Mouse (Mus musculus) liver, adult 2 months (tissue): Measurements from ENCODE around the gene Psmb11. TPM values are rescaled to one million over a fixed set of nuclear protein-coding genes. Genes with fewer than 3 reads are reported as not detected.
A peak's percentile ranks its signal among the peaks of the same experiment; 100 is the strongest.
"Not testable (repeated sequence)": the region's sequence is repeated elsewhere in the genome, so short reads cannot be mapped to it uniquely, and the experiment has no call there.

Experiments used
- DNase-seq: peaks from one replicate; pipeline ENCODE4 v3.0.0-alpha.2; 2011; ENCODE audit warnings: low read depth, low spot score; ENCODE audit errors: extremely low read depth
- H3K27ac ChIP-seq: fragments of 200-500 bp; replicated peaks from 2 replicates; pipeline ENCODE4 v1.5.1; 2012; ENCODE audit warnings: low read depth, mild to moderate bottlenecking, control low read depth, inconsistent platforms, low read length; ENCODE audit not compliant: insufficient read depth
- H3K27me3 ChIP-seq: fragments of 200-500 bp; 2 replicates; pipeline ENCODE4 v1.6.1; 2012; ENCODE audit warnings: mild to moderate bottlenecking, moderate library complexity, low read length, inconsistent platforms; ENCODE audit not compliant: control insufficient read depth, insufficient read depth
- H3K36me3 ChIP-seq: fragments of 200-500 bp; 2 replicates; pipeline ENCODE4 v1.6.1; 2012; ENCODE audit warnings: low read length, inconsistent platforms; ENCODE audit not compliant: control insufficient read depth, insufficient read depth
- H3K4me1 ChIP-seq: fragments of 200-500 bp; 2 replicates; pipeline ENCODE4 v1.6.1; 2011; ENCODE audit warnings: low read length; ENCODE audit not compliant: control insufficient read depth, insufficient read depth
- H3K4me3 ChIP-seq: fragments of 200-500 bp; 2 replicates; pipeline ENCODE4 v1.5.1; 2011; ENCODE audit warnings: low read depth, mild to moderate bottlenecking, control low read depth, low read length, moderate library complexity; ENCODE audit not compliant: insufficient read depth
- H3K79me2 ChIP-seq: fragments of 200-500 bp; 2 replicates; pipeline ENCODE4 v1.6.1; 2012; ENCODE audit warnings: inconsistent platforms, mild to moderate bottlenecking, low read length, moderate library complexity; ENCODE audit not compliant: control insufficient read depth, insufficient read depth
- H3K9ac ChIP-seq: fragments of 200-500 bp; 2 replicates; pipeline ENCODE4 v1.6.1; 2012; ENCODE audit warnings: low read depth, mild to moderate bottlenecking, control low read depth, inconsistent platforms, low read length
- CTCF ChIP-seq: fragments of 200-500 bp; IDR thresholded peaks from 2 replicates; pipeline ENCODE4 v1.5.1; 2011; ENCODE audit warnings: low read depth, low read length, control low read depth
- POLR2A ChIP-seq: fragments of 200-500 bp; IDR thresholded peaks from 2 replicates; pipeline ENCODE4 v1.6.1; 2011; ENCODE audit warnings: low read length, control low read depth; ENCODE audit not compliant: insufficient read depth; ENCODE audit errors: extremely low read depth
- WGBS: fragments of 180-500 bp; shearing (Covaris S2); methylation state at CpG from one replicate; pipeline ENCODE4 v1.1.7; 2018; 5-methylcytosine and 5-hydroxymethylcytosine counted together
- polyA plus RNA-seq: library from polyadenylated mRNA; depleted of rRNA; stranded (reverse); fragments of >200 nt; gene quantifications from 2 replicates; pipeline ENCODE4 v1.2.3, GENCODE M21; 2012
- total RNA-seq: library from RNA; depleted of rRNA; stranded (reverse); fragments of >200 nt; gene quantifications from 2 replicates; pipeline ENCODE4 v1.2.3, GENCODE M21; 2014

Psmb11 gene
- total and polyA plus RNA-seq, 2 experiments = not detected

DNA sequence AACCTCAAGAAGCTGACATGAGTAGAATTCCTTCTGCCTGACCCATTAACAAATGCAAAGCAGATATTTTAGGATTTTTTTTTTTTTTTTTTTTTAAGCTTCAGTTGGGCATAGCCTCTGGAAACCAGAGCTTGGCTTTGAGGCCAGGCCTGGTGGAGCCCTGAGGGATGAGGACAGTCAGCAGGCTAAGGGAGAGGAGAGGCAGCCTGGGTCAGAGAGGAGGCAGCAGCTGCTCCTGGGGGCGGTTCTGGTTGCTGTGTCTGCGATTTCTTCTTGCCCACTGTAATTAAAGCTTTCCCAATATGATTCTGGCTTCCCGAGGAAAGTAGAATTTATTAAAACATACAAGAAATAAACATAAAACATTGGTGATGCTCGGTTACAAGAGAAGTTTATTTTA, 12.0 kb upstream of the Psmb11 start:
- DNase-seq = no peak
- Histone ChIP-seq H3K4me1 (peaks cover 2% of the 10 kb centered on the region; the same call in 1 of the 2 replicates), H3K36me3 (peaks cover 5% of the 10 kb centered on the region; the same call in 1 of the 2 replicates), H3K4me3 (no peak overlapping the region), H3K79me2 (no peaks in the 10 kb centered on the region), H3K27me3 (no peaks in the 10 kb centered on the region), H3K27ac (no peak overlapping the region), H3K9ac (no peak overlapping the region)
- WGBS = 71% methylated on average over 4 of the region's 4 CpGs
- no peak for TF ChIP-seq CTCF
- TF ChIP-seq POLR2A = no peak

DNA sequence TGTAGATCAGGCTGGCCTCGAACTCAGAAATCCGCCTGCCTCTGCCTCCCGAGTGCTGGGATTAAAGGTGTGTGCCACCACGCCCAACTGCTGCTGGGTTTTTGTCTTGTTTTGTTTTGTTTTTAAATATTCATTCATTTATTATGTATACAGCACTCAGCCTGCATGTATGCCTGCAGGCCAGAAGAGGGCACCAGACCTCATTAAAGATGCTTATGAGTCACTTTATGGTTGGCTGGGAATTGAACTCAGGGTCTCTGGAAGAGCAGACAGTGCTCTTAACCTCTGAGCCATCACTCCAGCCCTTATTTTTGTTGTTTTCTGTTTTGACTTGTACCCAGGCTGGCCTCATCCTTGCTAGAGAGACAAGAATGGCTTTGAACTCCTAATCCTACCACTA, 11.3 kb upstream of the Psmb11 start:
- TF ChIP-seq CTCF (peak; percentile 57; the same call in 1 of the 2 replicates), POLR2A (no peak)
- peak; percentile 25 for DNase-seq
- peaks cover 7% of the 10 kb centered on the region for H3K36me3 ChIP-seq
- H3K9ac ChIP-seq = no peak overlapping the region
- H3K79me2 ChIP-seq = no peaks in the 10 kb centered on the region
- H3K27ac ChIP-seq = no peak overlapping the region
- H3K27me3 ChIP-seq = no peaks in the 10 kb centered on the region
- 78% methylated on average over 4 of the region's 4 CpGs for WGBS
- no peak overlapping the region for H3K4me3 ChIP-seq
- peaks cover 2% of the 10 kb centered on the region; the same call in 1 of the 2 replicates for H3K4me1 ChIP-seq

DNA sequence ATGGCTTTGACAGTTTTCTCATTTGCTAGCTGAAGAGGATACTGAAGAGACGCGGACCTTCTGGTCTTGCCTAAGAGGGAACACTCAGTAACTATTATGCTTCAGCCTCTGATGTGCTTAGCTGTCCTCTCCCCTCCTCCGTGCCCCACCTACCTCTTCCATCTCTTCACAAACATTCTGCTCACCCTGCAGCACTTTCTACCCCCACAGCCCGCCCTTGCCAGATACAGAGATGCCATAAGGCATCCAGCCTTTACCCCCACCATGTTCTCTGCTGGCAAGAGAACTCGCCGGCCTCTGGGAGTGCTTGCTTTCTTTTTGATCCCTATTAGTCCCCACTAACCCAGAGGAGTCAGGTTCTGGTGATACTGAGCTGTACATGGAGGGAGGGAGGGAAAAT, 10.6 kb upstream of the Psmb11 start:
- peaks cover 13% of the 10 kb centered on the region for H3K36me3 ChIP-seq
- WGBS = 88% methylated on average over 6 of the region's 6 CpGs
- H3K27me3 ChIP-seq = no peaks in the 10 kb centered on the region
- no peak for TF ChIP-seq POLR2A
- TF ChIP-seq CTCF = no peak
- H3K4me1 ChIP-seq = no peaks in the 10 kb centered on the region
- H3K79me2 ChIP-seq = no peaks in the 10 kb centered on the region
- no peak overlapping the region for H3K27ac ChIP-seq
- H3K4me3 ChIP-seq = no peak overlapping the region
- H3K9ac ChIP-seq = no peak overlapping the region
- no peak for DNase-seq

DNA sequence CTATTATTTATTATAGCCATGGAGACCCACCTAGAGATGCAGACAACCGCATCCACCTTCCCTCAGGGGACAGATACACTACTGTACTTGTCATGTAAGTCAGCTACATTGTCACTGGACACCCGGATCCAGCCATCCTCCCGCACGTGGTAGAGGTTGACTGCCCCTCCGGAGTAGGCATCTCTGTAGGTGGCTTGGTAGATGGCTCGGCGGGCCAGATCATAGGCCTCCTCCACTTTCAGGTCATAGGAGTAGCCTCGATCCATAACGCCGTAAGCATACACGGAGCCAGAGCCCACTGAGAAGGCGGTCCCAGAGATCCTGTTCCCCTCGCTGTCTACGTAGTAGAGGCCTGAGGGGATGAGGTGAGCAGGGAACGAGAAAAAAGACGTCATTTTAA, 7.1 kb upstream of the Psmb11 start:
- 91% methylated on average over 16 of the region's 16 CpGs for WGBS
- H3K4me3 ChIP-seq = not testable (repeated sequence)

DNA sequence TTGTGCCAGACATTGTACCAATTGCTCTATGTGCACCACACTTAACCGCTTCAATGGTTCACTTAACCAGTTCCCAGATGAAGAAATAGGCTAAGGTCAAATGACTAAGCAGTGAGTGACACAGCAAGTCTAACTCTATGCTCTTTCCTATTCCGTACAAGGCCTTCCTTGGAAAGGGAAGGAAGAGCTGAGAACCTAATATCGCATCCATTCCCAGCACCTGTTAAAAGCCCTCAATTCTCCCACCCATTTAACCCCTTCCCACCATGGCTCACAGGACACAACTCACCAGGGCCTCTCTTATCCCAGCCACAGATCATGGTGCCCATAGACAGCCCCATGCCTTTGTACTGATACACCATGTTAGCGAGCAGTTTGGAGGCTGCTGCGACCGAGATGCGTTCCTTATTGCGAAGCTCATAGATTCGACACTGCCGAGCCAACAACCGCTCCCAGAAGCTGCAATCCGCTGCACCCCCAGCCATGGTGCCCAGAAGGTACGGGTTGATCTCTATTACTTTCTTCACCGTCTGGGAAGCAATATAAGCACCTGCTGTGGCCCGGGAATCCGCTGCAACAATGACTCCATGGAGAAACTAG, 4.9 kb upstream of the Psmb11 start:
- Histone ChIP-seq H3K4me1 (peaks cover 3% of the 10 kb centered on the region), H3K9ac (no peak overlapping the region), H3K79me2 (peaks cover 4% of the 10 kb centered on the region; the same call in 1 of the 2 replicates), H3K36me3 (peaks cover 13% of the 10 kb centered on the region), H3K4me3 (no peak overlapping the region), H3K27ac (no peak overlapping the region), H3K27me3 (no peaks in the 10 kb centered on the region)
- TF ChIP-seq POLR2A = no peak
- TF ChIP-seq CTCF = no peak
- WGBS = 92% methylated on average over 16 of the region's 16 CpGs
- peak; percentile 49 for DNase-seq

More for the DNA sequence above, 7.1 kb upstream of the Psmb11 start:
- H3K27ac ChIP-seq, H3K27me3 ChIP-seq, H3K9ac ChIP-seq, DNase-seq, H3K4me1 ChIP-seq, H3K79me2 ChIP-seq: not testable (repeated sequence)
- peaks cover 13% of the 10 kb centered on the region for H3K36me3 ChIP-seq

DNA sequence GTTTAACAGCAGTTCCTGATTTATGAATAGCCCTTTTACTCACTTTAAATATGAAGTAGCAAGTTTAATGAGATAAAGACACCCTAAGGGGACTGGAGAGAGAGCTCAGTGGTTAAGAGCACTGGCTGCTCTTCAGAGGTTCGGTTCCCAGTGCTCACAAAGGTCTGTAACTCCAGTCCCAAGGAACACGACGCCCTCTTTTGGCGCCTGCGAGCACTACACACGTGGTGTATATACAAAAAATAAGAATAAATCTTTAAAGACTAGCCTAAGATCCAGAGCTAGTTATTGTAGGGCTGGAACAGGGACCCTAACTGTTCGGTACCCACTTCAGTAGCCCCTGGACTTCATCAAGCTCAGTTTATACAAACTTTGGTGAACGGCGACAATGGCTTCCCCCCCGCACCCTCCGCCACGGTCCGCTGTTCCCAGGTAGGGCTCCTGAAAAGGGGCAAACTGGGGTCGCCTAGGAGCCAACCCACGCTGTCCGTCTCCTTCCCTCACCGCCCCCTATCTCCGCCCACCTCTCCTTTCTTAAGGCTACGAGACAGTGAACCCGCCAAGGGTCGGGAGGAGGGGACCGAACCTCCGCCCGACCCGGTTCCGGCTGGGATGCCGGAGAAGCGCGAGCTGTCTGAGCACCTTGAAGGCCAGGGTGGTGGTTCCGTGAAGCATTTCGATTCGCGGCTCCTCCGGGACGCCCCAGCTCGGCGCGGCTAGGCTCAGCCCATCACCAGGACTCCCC, 3.9 kb upstream of the Psmb11 start:
- DNase-seq = peak; percentile 13
- H3K79me2 ChIP-seq = peaks cover 4% of the 10 kb centered on the region; the same call in 1 of the 2 replicates
- peak overlapping the region; percentile 0; the same call in 1 of the 2 replicates for H3K27ac ChIP-seq
- TF ChIP-seq CTCF = peak; percentile 17; the same call in 1 of the 2 replicates
- no peak for TF ChIP-seq POLR2A
- peak overlapping the region; percentile 97 for H3K4me3 ChIP-seq
- peaks cover 3% of the 10 kb centered on the region for H3K4me1 ChIP-seq
- H3K27me3 ChIP-seq = no peaks in the 10 kb centered on the region
- H3K9ac ChIP-seq = peak overlapping the region; percentile 70
- H3K36me3 ChIP-seq = peaks cover 11% of the 10 kb centered on the region
- 2% methylated on average over 38 of the region's 38 CpGs for WGBS
